Comparison of ENCODE assay signal across 20 mouse cellular contexts in the genomic region with DNA sequence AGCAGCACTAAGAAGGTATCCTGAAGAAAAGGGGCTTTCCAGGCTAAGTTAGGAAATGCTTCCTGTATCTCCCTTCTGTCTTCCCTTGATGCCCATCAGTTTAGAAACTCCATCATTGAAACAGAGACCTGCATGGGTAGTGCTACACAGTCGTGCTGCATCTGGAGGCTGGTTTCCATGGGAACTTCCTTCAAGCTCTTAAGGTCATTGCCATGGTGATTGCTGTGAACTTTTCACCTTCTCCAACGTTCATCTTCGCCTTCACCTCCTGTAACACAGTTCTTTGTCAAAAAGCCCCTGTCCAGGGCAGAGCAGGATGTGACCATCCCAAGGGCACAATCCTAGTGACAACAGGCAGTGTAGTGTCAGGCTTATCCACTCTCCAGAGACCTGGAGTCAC.
DNase-seq lines count a peak whose midpoint lies in the region; ATAC-seq and TF ChIP-seq lines count a peak whose summit lies in the region.
"Had no signal": no experiment of that assay in that cellular context is flagged by ENCODE, and none has a peak within 500 bp of the region (broad histone marks: within the 10 kb centered on the region; RNA-seq: fewer than 3 reads in every experiment).

No protein-coding gene starts in this region.

- TF ChIP-seq CTCF in cerebellum, adult 2 months (IDR thresholded peaks at IDR 0.05; ENCODE audit: borderline replicate concordance, insufficient read depth, low read depth, low read length) = no peak

- no peak overlapping the region for H3K4me2 ChIP-seq in midbrain, embryonic 14.5 days (ENCODE audit: low read length)
- no peak overlapping the region for H3K4me2 ChIP-seq in midbrain, embryonic 16.5 days (ENCODE audit: low read length)
- H3K4me2 ChIP-seq in kidney, embryonic 15.5 days = no peak overlapping the region
- H3K4me2 ChIP-seq: embryonic facial prominence, embryonic 15.5 days; limb, embryonic 13.5 days; liver, embryonic 13.5 days; lung, embryonic 14.5 days had no signal

- peak; percentile 37 for DNase-seq in midbrain, embryonic 14.5 days
- peak; percentile 71 for DNase-seq in embryo, embryonic 10 days (ENCODE audit: low spot score)
- DNase-seq in embryonic facial prominence, embryonic 10.5 days (ENCODE audit: low spot score) = peak; percentile 31
- DNase-seq in retina, postnatal 1 day = peak; percentile 34
- DNase-seq in cerebellum, adult 2 months = no peak
- DNase-seq: adrenal gland, postnatal 10 days; cerebellum, adult 18-20 months; cerebellum, postnatal 36 days; gastrocnemius, postnatal 10 days; heart, adult 11 months; heart, postnatal 4 days; liver, embryonic 13.5 days; lung, embryonic 14.5 days; lung, postnatal 36 days had no signal

- H3K4me1 ChIP-seq in midbrain, embryonic 14.5 days (ENCODE audit: control insufficient read depth, insufficient read depth, low read length) = peaks cover 4% of the 10 kb centered on the region; the same call in 1 of the 2 replicates
- peaks cover 2% of the 10 kb centered on the region; the same call in 1 of the 2 replicates for H3K4me1 ChIP-seq in midbrain, embryonic 16.5 days (ENCODE audit: control insufficient read depth, insufficient read depth, low read length)
- H3K4me1 ChIP-seq in embryonic facial prominence, embryonic 10.5 days = peaks cover 32% of the 10 kb centered on the region
- no peaks in the 10 kb centered on the region for H3K4me1 ChIP-seq in kidney, embryonic 15.5 days
- no peaks in the 10 kb centered on the region for H3K4me1 ChIP-seq in cerebellum, adult 2 months (ENCODE audit: control insufficient read depth, insufficient read depth, low read length)
- H3K4me1 ChIP-seq: embryonic facial prominence, embryonic 15.5 days; liver, embryonic 13.5 days had no signal

- no peak overlapping the region for H3K27ac ChIP-seq in midbrain, embryonic 14.5 days (replicated peaks; ENCODE audit: low read depth, low read length)
- H3K27ac ChIP-seq in midbrain, embryonic 16.5 days (ENCODE audit: low read length) = no peak overlapping the region
- no peak overlapping the region for H3K27ac ChIP-seq in embryonic facial prominence, embryonic 10.5 days (replicated peaks)
- H3K27ac ChIP-seq in kidney, embryonic 15.5 days = no peak overlapping the region
- H3K27ac ChIP-seq in cerebellum, adult 2 months (ENCODE audit: insufficient read depth, low read length) = no peak overlapping the region
- H3K27ac ChIP-seq: embryonic facial prominence, embryonic 15.5 days; limb, embryonic 13.5 days; liver, embryonic 13.5 days had no signal

- H3K27me3 ChIP-seq in midbrain, embryonic 14.5 days (ENCODE audit: control insufficient read depth, insufficient read depth, low read length) = no peaks in the 10 kb centered on the region
- no peaks in the 10 kb centered on the region for H3K27me3 ChIP-seq in midbrain, embryonic 16.5 days (ENCODE audit: control insufficient read depth, insufficient read depth, low read depth, low read length)
- no peaks in the 10 kb centered on the region for H3K27me3 ChIP-seq in embryonic facial prominence, embryonic 10.5 days (replicated peaks; ENCODE audit: low read depth, poor library complexity, severe bottlenecking)
- H3K27me3 ChIP-seq in kidney, embryonic 15.5 days = no peaks in the 10 kb centered on the region
- H3K27me3 ChIP-seq in cerebellum, adult 2 months (ENCODE audit: control insufficient read depth, insufficient read depth, low read length) = no peaks in the 10 kb centered on the region
- H3K27me3 ChIP-seq: embryonic facial prominence, embryonic 15.5 days; limb, embryonic 13.5 days; liver, embryonic 13.5 days; Patski had no signal

- no peaks in the 10 kb centered on the region for H3K9me3 ChIP-seq in midbrain, embryonic 14.5 days (ENCODE audit: control insufficient read depth, low read length)
- H3K9me3 ChIP-seq in midbrain, embryonic 16.5 days (replicated peaks; ENCODE audit: control insufficient read depth, low read length, poor library complexity, severe bottlenecking) = no peaks in the 10 kb centered on the region
- no peaks in the 10 kb centered on the region for H3K9me3 ChIP-seq in embryonic facial prominence, embryonic 10.5 days
- no peaks in the 10 kb centered on the region for H3K9me3 ChIP-seq in kidney, embryonic 15.5 days (replicated peaks)
- H3K9me3 ChIP-seq: embryonic facial prominence, embryonic 15.5 days; limb, embryonic 13.5 days; liver, embryonic 13.5 days had no signal

- no peak for TF ChIP-seq POLR2A in cerebellum, adult 2 months (IDR thresholded peaks at IDR 0.05; ENCODE audit: borderline replicate concordance, insufficient read depth, low read length)

- H3K4me3 ChIP-seq in midbrain, embryonic 14.5 days (replicated peaks; ENCODE audit: low read depth, low read length) = no peak overlapping the region
- H3K4me3 ChIP-seq in midbrain, embryonic 16.5 days (ENCODE audit: low read depth, low read length) = no peak overlapping the region
- H3K4me3 ChIP-seq in embryonic facial prominence, embryonic 10.5 days = no peak overlapping the region
- no peak overlapping the region for H3K4me3 ChIP-seq in kidney, embryonic 15.5 days (replicated peaks)
- H3K4me3 ChIP-seq in cerebellum, adult 2 months (replicated peaks; ENCODE audit: insufficient read depth, low read depth, low read length) = no peak overlapping the region
- H3K4me3 ChIP-seq: embryonic facial prominence, embryonic 15.5 days; limb, embryonic 13.5 days; liver, embryonic 13.5 days had no signal

- H3K9ac ChIP-seq in midbrain, embryonic 14.5 days (replicated peaks; ENCODE audit: low read length) = no peak overlapping the region
- H3K9ac ChIP-seq in midbrain, embryonic 16.5 days (ENCODE audit: low read depth, low read length) = no peak overlapping the region
- H3K9ac ChIP-seq in kidney, embryonic 15.5 days = no peak overlapping the region
- H3K9ac ChIP-seq: embryonic facial prominence, embryonic 15.5 days; limb, embryonic 13.5 days; liver, embryonic 13.5 days; lung, embryonic 14.5 days had no signal

- H3K36me3 ChIP-seq in midbrain, embryonic 14.5 days (ENCODE audit: control insufficient read depth, insufficient read depth, low read length) = no peaks in the 10 kb centered on the region
- peaks cover 8% of the 10 kb centered on the region; the same call in 1 of the 2 replicates for H3K36me3 ChIP-seq in midbrain, embryonic 16.5 days (ENCODE audit: control insufficient read depth, insufficient read depth, low read length)
- no peaks in the 10 kb centered on the region for H3K36me3 ChIP-seq in embryonic facial prominence, embryonic 10.5 days (replicated peaks)
- no peaks in the 10 kb centered on the region for H3K36me3 ChIP-seq in kidney, embryonic 15.5 days
- H3K36me3 ChIP-seq: embryonic facial prominence, embryonic 15.5 days; limb, embryonic 13.5 days; liver, embryonic 13.5 days had no signal

- WGBS in midbrain, embryonic 14.5 days = 23% methylated on average over 3 of the region's 3 CpGs
- 25% methylated on average over 3 of the region's 3 CpGs for WGBS in midbrain, embryonic 16.5 days
- WGBS in embryonic facial prominence, embryonic 10.5 days = 33% methylated on average over 3 of the region's 3 CpGs
- WGBS in kidney, embryonic 15.5 days = 14% methylated on average over 3 of the region's 3 CpGs
- 38% methylated on average over 3 of the region's 3 CpGs for WGBS in cerebellum, adult 2 months

- ATAC-seq in midbrain, embryonic 14.5 days (ENCODE audit: low FRiP score, low TSS enrichment) = no peak
- ATAC-seq in midbrain, embryonic 16.5 days = no peak; the same call in 1 of the 2 replicates
- no peak for ATAC-seq in kidney, embryonic 15.5 days (replicated peaks; ENCODE audit: low FRiP score)
- ATAC-seq: activated CD4-positive, CD25-positive, alpha-beta regulatory T cell, adult 4 months; Patski had no signal

Comparison
In these comparisons a context has a peak if more than half of its experiments do, and no peak if none do; other contexts are left out.
1. DNase-seq: peak in midbrain, embryonic 14.5 days (single experiment), embryo, embryonic 10 days (single experiment), embryonic facial prominence, embryonic 10.5 days (single experiment) and retina, postnatal 1 day (single experiment); none in cerebellum, adult 2 months (0 of 2).